Mouse (Mus musculus): ENCODE measurements at regions not wholly inside any gene's neighbourhood (a gene's known extent, or its start where the extent isn't known, plus 50 kb on each side); places are given as distances from the start of the nearest gene placed in this dataset.

DNA sequence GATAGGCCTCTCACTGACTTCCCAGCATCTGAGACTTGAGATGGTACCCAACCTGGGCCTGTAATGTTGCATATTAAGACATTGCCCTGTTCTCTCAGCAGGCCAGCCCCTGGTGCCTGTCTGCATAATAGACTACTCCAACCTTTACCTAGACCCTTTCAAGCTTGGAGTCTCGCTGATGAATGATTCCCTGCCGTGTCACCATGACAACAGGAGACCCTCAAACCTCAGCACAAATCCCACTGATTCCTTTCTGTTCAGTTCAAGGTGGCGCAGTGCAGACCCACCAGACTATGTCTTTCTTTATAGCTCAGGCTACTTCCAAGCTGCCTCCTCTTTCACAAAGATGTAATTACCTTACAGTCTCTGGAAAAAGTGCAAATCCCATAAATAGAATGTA lies 172.0 kb downstream of the Dcdc2c start:
- no peak for DNase-seq (ENCODE audit: low read depth)

DNA sequence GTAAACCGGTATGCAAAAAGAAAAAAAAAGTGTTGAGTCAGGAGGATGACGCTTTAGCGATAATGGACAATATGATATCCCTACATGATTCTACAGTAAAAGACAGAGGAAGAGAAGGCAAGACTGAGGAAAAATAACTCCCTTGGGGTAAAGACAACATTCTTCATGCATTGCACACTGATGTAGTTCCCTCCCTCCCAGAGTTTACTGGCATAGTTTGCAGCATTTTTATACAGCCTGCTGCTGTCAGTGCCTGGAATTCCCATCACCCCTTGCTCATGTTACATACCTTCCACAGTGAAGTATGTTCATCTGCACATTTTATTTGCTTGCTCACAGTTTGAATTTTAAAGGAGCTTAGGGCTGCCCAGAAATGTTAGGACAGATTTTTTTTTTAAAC lies 174.2 kb downstream of the Dcdc2c start:
- DNase-seq (ENCODE audit: low read depth) = peak; percentile 38

DNA sequence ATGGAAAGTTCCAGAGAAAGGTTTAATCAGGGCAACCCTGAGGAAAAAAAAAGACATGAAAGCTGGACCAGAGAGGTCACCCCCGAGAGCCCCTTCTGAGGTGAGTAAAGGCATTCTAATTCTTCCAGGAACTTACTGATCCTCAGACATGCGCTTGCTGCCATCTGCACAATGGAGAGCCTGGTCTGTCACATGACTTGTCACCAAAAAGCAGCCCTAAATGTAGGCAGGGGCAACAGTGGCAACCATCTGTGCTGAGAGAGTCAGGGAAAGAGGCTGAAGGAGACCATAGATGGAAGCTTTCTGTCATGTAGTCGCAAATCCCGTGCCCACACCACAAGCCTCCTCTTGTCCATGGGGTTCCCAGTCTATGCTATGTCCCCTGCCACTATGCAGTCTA lies 174.8 kb downstream of the Dcdc2c start:
- DNase-seq (ENCODE audit: low read depth) = no peak

DNA sequence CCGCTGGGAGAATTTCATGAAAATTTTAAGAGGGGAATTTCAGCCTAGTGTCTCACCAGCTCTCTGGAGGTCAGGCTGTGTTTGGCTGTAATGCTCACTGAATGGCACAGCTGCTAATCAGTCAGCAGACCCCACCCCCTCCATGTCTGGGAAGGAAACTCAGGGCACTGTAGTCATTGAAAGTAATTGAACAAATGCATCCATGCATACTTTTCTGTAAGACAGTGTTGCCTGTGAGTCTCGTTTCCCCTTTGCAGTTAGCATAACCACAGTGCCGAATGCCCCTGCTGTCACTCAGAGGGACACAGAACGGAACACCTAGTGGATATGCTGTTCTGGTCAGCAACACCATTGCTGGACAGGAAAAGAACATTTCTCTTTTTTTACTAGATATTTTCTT lies 175.4 kb downstream of the Dcdc2c start:
- DNase-seq (ENCODE audit: low read depth) = no peak

DNA sequence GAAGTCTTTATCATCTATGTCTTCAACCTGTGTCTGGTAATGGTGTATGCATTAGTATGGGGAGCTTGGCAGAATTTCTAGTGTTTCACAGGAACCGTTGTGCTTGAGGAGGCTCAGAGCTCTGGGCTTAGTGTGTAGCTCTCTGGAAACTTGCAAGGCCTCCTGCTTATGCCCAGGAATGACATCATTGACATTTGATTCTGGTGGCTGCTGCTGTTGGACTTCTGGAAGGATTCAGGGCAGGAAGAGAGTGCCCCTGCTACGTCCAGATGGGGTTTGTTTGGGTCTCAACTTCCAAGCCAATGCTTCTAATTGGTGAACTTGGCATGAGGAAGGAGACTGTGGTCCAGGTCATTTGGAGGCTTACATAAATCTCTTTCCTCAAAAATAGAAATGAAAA lies 186.9 kb downstream of the Dcdc2c start:
- no peak for DNase-seq (ENCODE audit: low read depth)

DNA sequence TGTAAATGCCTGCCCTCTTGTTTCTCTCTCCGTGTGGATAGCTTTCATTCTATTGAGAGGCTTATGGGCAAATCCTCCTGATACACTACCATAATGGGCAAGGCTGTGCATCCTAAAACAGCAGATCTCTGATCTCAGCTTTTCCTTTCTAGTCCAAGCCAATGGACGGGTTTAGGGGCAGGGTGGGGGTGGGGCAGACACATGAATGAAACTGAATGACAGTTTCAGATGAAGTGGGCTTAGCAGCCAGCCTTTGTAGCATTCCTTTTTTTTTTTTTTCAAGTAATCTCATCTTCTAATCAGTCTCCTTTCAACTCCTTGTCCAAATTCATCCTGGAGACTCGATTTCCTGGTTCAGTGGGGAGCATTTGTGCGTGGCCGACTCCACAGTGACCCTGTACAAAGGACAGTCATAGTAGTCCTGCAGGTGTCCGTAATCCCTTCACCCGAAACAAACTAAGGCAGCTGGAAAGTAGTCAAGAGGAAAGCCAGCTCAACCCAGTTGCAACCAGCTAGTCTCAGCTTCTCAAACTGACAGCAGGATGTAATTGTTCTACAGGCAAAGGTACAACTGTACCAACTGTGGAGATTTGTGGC lies 193.4 kb downstream of the Dcdc2c start:
- no peak for DNase-seq (ENCODE audit: low read depth)

DNA sequence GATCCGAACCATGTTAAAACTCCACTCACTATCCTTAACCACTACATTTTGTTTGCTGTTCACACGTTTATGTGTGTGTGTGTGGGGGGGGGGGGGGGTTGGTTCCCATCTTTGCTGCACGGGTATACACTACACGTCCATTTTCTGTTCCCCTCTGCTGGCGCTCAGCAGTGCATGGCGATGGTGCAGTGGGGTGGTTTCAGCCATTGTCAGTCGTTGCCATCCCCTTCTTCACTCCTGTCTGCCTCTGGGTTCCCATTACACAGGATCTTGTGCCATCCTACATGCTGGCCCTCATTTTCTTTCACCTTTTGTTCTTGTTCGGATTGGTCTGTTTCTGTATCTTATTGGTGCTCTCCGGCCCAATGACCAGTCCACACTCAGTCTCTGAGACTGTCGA lies 194.4 kb downstream of the Dcdc2c start:
- no peak for DNase-seq (ENCODE audit: low read depth)

DNA sequence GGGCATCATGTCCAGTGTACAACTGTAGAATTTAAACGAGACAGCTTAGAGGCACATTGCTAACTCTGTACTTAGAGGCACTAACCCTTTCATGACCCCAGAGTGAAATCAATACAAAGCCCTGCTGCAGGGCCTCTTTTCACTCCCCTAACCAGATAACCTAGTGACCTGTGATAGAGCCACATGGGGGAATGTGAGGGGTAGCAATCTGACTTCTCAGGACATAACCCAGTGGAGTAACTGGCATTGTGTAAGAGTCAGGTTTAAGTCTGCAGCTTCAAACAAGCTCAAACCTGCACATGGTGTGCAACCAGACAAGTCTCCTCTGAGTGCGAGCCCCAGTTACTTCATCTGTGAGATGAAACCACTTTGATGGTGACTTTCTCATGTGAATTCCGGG lies 199.1 kb downstream of the Dcdc2c start:
- DNase-seq (ENCODE audit: low read depth) = no peak

DNA sequence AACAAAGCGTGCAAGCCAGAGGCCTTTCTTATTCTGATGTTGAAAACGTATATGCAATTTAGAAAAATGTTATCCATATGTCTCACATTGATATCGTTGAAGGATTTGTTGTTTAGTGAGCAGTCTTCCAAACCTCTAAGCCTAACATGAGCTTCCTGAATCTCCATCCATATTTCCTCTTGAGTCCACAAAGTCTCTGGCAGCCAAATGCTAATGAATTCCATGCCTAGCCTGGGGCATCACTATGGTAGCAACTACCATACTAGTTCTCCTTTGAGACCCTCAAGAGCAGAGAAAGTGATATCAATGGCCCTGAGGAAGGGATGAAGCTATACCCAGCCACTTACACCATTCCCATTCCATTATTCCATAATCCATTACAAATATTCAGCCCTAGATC lies 199.6 kb downstream of the Dcdc2c start:
- no peak for DNase-seq (ENCODE audit: low read depth)

DNA sequence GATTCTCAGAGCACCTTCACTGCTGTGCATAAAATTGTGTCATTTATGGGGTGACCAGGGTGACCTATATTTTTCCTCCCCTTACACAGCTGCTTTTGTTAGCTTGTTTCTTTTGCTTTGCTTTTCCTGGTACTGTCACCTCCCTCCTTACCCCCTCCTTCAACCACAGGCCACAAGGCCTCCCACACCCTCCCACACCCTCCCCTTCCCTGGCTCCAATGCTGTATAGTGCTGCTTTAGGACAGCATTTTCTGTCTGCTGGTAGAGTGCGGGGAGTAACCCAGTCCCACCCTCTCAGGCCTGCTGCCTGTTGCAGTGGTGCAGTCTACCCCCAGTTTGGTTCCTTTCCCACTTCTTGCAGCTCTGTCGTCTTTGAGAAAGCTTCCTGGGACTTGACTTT lies 209.5 kb downstream of the Dcdc2c start:
- DNase-seq (ENCODE audit: low read depth) = no peak

DNA sequence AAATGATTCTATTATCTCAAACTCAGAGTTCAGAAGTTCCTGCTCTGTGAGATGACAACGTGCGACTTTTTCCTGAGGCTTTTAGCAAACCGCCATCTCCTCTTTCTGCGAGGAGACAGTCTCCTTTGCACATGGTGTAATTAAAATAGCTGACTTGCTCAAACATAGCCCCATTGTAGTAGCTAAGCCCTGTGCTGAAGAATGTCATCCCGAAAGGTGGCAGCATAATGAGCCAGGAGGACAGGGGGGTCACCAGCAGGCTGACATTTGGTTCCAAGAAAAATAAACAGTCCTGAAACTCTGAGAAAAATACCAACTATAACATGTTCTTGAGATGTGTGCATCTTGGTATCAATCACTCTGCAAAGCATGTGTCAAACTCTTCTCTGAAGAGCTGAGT lies 219.6 kb downstream of the Dcdc2c start:
- no peak for DNase-seq (ENCODE audit: low read depth)

DNA sequence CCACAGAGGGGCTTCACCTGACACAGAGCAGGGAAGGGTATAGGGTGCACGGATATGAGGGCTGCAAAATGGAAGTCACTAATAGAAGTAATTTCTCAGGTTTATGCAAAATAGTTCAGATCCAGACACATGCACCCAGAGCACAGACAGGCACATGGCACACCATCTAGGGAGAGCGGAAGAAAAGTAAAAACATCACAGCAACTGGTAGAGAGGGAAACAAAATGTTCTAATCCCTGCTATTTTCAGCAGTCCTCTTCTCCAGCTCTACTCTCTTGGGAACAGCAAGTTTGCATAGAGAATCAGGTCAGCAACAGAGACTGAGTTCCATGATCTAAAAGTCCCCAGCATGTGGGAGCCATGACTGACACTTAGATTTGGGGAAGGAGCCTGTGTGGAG lies 220.4 kb downstream of the Dcdc2c start:
- DNase-seq (ENCODE audit: low read depth) = no peak

DNA sequence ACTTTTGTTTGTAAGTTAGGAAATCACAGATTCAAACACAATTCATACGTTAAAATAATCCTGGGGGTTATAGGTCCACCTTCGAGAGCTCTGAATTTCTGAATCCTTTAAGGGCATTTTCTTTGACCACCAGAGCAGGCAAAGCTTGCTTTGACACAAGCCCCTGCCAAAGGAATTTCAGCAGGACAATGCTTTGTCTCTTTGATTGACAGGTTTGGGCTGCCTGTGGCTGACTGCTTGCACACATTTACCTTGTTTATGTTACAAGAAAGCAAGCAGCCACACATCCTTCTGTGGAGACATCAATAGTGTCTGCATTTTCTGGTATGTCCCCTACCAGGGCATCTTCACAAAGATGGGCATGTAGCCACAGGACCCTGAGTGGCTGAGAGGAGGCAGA lies 228.5 kb downstream of the Dcdc2c start:
- no peak for DNase-seq (ENCODE audit: low read depth)

DNA sequence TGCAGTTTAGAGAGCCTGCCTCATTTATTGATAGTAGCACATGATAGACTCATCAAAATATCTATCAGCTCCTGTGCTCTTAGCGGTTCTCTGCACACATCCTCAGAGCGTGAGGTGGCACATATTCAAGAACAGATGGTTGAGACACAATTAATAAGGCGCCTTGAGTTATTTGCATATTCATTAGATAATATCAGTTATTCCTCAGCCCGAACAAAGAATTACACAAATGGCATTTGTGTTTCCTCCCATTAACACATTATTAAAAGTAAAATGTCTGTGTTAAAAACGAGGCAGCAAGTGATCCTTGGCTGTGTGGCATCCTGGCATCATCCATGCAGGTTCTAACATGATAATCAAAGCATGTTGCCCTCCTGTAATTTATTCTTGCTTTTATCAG lies 243.0 kb downstream of the Dcdc2c start:
- DNase-seq (ENCODE audit: low read depth) = no peak

DNA sequence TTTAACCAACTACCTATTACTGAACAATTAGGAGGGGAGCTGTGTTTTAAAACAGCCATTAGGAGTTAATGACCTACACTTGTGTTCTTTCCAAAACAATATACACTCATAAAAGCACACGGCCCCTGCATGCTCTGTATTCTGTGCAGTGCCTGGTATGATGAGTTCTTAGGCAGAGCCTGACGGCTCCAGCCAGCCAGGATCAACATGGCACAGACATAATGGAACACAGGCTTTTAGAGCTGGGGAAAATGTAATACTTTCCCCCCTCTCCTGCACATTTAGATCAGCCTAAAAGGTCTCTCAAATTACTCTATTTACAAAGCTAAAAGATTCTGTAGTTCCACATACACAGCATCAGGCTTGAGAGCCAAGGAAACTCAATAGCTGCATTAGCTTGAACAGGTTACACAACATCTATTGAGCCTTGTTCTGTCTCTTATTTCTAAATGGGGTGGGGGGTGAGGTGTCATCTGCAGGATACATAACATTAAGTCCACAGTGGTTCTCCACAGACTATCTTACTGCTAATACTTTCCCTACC lies 250.1 kb downstream of the Dcdc2c start:
- DNase-seq (ENCODE audit: low read depth) = no peak

DNA sequence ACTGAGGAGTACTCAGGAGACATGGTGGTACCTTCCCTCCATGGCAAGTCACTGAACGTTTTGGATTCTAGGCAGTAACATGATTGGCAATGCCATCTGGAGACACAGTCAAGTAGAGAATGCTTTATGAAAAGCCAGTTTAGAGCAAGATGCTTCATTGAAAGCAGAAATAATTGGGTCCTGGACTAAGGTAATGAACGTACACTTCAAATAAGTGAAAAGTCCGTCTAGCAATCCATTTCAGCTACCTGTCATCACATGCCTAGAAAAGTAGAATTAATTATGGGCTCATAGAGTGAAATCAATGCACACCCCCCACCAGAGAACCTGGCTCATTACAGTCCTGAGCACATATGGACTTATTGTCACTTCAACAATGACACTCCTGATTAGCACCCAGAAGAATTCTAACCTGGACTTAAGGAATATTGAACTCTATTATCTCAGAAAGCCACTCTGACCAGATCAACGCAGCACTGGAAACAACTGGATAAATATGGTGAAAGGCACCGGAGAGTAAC lies 263.8 kb downstream of the Dcdc2c start:
- no peak for DNase-seq (ENCODE audit: low read depth)

DNA sequence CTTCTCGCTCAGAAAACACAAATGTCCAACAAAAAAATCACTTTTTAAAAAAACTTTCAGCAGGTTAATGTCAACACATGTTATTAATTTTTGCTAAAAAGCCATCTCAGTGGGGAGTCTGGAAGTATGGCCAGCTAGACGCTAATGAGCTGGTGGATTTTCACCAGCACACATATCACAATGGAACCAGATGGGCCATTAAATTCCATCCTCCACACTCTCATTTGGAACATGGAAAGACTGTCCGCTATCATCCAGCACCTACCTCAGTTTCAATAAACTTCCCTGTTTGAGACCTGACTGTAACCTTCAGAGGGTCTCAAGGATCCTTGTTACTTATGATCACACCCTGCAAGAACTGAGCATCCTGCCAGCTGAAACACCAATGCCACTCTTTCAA lies 296.7 kb downstream of the Dcdc2c start:
- no peak for DNase-seq (ENCODE audit: low read depth)

DNA sequence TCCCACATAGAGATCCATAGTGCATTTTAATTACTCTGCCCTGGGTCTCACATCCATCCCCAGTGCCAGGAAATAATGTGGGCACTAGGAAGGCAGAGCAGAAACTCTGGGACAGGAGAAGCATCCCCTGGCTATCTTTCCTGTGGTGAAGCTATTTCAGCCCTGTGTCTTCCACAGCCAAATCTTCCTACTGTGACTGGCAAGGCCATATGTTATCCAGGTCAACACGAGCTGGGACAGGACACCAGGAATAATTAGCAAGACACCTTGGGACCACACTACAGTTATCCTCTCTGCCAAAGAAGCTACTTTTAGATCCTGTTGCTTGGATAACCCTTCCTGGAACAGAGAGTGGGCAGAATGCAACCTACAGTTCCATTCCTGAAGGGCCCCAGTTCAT lies 301.7 kb downstream of the Dcdc2c start:
- no peak for DNase-seq (ENCODE audit: low read depth)

DNA sequence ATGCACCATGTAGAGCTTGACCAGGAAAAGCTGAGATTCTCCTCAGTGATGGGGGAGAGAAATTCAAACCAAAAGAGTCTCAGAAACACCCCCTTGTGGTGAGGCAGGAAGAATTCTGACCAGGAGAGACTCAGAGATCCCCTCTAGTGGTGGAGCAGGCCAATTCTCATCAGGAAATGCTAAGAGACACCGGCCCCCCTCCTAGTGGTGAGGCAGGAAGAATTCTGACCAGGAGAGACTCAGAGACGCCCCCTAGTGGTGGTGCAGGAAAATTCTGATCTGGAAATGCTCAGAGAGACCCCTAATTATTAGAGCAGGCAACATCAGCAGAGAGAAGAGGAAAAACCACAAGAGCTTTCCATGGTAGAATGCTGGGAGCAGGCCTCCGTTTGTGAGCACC lies 303.4 kb downstream of the Dcdc2c start:
- no peak for DNase-seq (ENCODE audit: low read depth)

DNA sequence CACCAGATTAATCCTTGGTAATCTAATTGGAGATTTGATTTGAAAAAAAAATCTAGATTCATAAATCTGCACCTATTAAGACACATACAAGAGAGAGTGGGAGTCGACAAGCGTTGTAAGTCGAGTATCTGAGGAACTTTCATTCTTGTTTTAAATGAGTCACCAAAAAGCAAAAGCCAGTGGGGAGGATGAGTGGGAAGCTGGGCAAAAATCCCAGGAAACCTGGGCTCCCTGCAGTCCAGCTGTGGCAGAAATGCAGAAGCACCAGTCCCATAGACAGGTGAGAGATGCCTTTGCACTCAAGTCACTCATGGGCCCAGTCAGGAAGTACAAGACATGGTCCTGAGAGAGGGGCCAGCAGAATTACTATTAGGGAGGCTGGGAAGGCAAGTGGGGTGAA lies 303.9 kb downstream of the Dcdc2c start:
- DNase-seq (ENCODE audit: low read depth) = no peak

DNA sequence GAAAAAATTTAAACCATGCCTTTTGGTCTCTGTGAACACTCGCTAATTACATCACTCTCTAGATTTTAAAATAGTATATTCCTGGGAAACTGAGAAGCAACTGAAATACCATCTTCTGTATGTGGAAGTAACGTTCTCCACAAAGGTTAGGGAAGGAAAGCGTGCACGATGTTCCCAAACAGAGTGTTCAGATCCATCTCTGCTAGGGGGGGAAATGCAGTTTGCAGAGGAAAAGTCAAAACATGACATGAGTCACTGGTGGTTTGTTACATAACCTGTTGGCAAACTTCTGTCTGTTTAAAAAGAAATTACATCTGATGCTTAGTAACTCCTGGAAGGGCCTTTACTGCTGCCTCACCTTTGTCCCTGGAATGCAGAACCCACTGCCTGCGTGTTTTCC lies 314.2 kb downstream of the Dcdc2c start:
- peak; percentile 23 for DNase-seq (ENCODE audit: low read depth)

DNA sequence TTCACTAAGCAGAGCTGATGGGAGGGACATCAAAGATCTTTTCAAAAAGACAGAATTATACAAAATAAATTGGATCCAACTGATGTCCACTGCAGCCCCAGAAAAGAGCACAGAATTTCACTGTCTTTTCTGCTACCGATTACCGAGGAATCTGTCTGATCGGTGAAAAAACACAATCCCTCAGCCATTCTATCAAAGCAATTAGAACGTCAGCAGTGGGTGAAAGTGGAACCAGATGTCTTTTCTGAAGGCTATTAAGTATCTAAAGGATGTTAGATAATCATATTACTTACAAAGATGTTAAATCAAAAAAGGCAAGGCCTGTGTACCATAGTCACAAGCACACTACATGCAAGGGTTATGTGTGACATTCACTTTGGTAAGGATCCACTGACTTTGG lies 315.2 kb downstream of the Dcdc2c start:
- no peak for DNase-seq (ENCODE audit: low read depth)

DNA sequence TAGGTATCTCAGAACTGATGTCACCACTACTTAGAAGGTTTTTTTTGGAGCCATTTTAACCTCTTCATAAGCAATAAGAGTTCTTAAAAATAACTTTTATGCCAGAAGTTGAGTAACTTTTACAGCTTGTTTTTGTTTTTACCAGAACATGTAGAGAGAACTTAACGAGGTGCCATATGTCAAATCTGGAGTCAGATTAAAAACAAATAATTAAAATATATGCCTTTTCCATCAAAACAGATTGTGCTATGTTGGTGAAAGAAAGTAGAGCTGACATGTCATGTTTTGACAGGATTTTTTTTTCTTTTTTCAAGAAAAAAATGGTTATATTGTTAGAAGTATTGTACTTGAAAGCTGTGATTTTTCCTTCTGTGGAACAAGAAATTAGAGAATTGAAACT lies 349.4 kb downstream of the Dcdc2c start:
- DNase-seq (ENCODE audit: low read depth) = no peak

DNA sequence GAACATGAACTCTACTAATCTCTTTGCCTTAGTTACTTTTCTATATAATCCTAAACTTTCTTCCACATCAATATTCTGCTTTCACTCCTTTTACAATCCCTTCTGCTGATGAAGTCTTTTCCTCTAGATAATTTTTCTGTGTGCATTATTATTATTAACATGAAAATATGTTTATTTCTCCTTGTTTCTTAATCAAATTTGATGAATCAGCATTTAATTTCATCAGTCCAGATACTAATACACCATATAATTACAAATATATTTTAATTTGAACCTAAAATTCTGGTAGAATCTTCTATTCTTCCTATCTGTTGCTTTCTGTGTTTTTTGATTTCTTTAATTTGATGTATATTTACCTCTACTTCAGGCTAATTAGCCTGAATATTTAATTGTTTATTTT lies 365.5 kb downstream of the Dcdc2c start:
- DNase-seq (ENCODE audit: low read depth) = no peak

DNA sequence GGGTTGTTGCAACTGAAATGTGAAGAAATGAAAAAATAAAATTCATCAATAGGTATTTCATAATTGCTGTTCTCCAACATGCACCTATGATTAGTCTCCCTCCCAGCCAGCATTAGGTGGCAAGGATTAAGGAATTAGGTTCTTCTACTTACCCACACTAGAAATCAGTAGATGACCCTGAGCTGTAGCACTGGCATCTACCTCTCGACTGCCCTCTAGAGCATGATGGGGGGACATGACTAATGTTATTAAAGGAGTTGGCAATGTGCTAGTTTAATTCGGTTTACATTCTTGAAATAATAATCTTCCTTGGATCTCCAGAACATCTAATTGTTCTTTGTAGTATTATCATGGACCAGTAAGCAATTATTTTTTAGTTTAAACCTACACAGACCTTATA lies 370.9 kb downstream of the Dcdc2c start:
- DNase-seq (ENCODE audit: low read depth) = no peak
